ENCODE assay signal across 8 mouse cellular contexts in genomic region chr14:72708581-72708991, GRCm38 (mm10). TPM values are rescaled to one million over a fixed set of nuclear protein-coding genes. Genes with fewer than 3 reads are reported as not detected.
DNase-seq lines count a peak whose midpoint lies in the region; ATAC-seq and TF ChIP-seq lines count a peak whose summit lies in the region.

No protein-coding gene starts in this region.

- peak; percentile 38 for DNase-seq in CD4-positive, CD25-positive, alpha-beta regulatory T cell, adult 2 months (ENCODE audit: low read depth, low spot score)
- peak in 1 of 2 experiments; percentile 31 for DNase-seq in spleen, adult 2 months (ENCODE audit: low read depth in 1 of 2, low spot score in 2 of 2)
- no peak for DNase-seq in spleen, postnatal 4 days (ENCODE audit: low spot score in 2 of 2)
- DNase-seq in hindbrain, embryonic 10.5 days (ENCODE audit: low spot score) = no peak
- no peak for DNase-seq in liver, postnatal 0 days
- DNase-seq in adrenal gland, postnatal 25 days = no peak

- no peak overlapping the region for H3K27ac ChIP-seq in spleen, adult 2 months (ENCODE audit: insufficient read depth, low read length)
- no peak overlapping the region for H3K27ac ChIP-seq in hindbrain, embryonic 10.5 days
- H3K27ac ChIP-seq in liver, postnatal 0 days (ENCODE audit: low read depth) = 0 out of 2 replicates have a peak overlapping the region, but pooled peaks have one; percentile 97
- H3K27ac ChIP-seq in stomach, embryonic 14.5 days (ENCODE audit: low read length) = no peak overlapping the region

- no peak for TF ChIP-seq CTCF in spleen, adult 2 months (IDR thresholded peaks at IDR 0.05; ENCODE audit: extremely low read depth, insufficient read depth, insufficient read length, insufficient replicate concordance)
- no peak for TF ChIP-seq CTCF in liver, postnatal 0 days (IDR thresholded peaks at IDR 0.05; ENCODE audit: low read depth)

- no peaks in the 10 kb centered on the region for H3K36me3 ChIP-seq in spleen, adult 2 months (ENCODE audit: control insufficient read depth, insufficient read depth, low read length)
- no peaks in the 10 kb centered on the region for H3K36me3 ChIP-seq in hindbrain, embryonic 10.5 days
- H3K36me3 ChIP-seq in liver, postnatal 0 days (replicated peaks; ENCODE audit: insufficient read depth, low read length) = no peaks in the 10 kb centered on the region
- H3K36me3 ChIP-seq in stomach, embryonic 14.5 days (ENCODE audit: control insufficient read depth, insufficient read depth, low read length) = no peaks in the 10 kb centered on the region

- TF ChIP-seq EP300 in liver, postnatal 0 days (IDR thresholded peaks at IDR 0.05; ENCODE audit: low read depth) = no peak

- ATAC-seq in CD4-positive, CD25-positive, alpha-beta regulatory T cell, adult 4 months = no peak
- no peak for ATAC-seq in liver, postnatal 0 days
- no peak for ATAC-seq in stomach, embryonic 14.5 days (ENCODE audit: insufficient number of reproducible peaks, insufficient read depth, low FRiP score, low read depth)

- H3K9ac ChIP-seq in liver, postnatal 0 days (replicated peaks) = peak overlapping the region; percentile 91
- no peak overlapping the region for H3K9ac ChIP-seq in stomach, embryonic 14.5 days (replicated peaks; ENCODE audit: low read depth, low read length)

- peak overlapping the region; percentile 99 for H3K4me3 ChIP-seq in spleen, adult 2 months (ENCODE audit: extremely low read depth, insufficient read depth, insufficient read length)
- H3K4me3 ChIP-seq in hindbrain, embryonic 10.5 days = peak overlapping the region; percentile 85
- peak overlapping the region; percentile 85 for H3K4me3 ChIP-seq in liver, postnatal 0 days (ENCODE audit: low read depth, low read length)
- peak overlapping the region; percentile 87 for H3K4me3 ChIP-seq in stomach, embryonic 14.5 days (ENCODE audit: low read depth, low read length)

- 21% methylated on average over 11 of the region's 11 CpGs for WGBS in spleen, adult 2 months
- 45% methylated on average over 11 of the region's 11 CpGs for WGBS in hindbrain, embryonic 10.5 days
- 14% methylated on average over 11 of the region's 11 CpGs for WGBS in liver, postnatal 0 days (ENCODE audit: insufficient replicate concordance)
- WGBS in stomach, embryonic 14.5 days = 23% methylated on average over 11 of the region's 11 CpGs

- no peak for TF ChIP-seq POLR2A in spleen, adult 2 months (IDR thresholded peaks at IDR 0.05; ENCODE audit: low read depth, low read length)

- 0 out of 2 replicates have a peak, but pooled peaks cover 2% of the 10 kb centered on the region for H3K4me1 ChIP-seq in spleen, adult 2 months (ENCODE audit: control insufficient read depth, insufficient read depth, insufficient read length)
- H3K4me1 ChIP-seq in hindbrain, embryonic 10.5 days (replicated peaks) = peaks cover 6% of the 10 kb centered on the region; the same call in 1 of the 2 replicates
- peaks cover 3% of the 10 kb centered on the region; the same call in 1 of the 2 replicates for H3K4me1 ChIP-seq in liver, postnatal 0 days (ENCODE audit: insufficient read depth)
- H3K4me1 ChIP-seq in stomach, embryonic 14.5 days (ENCODE audit: control insufficient read depth, insufficient read depth, low read length) = peaks cover 4% of the 10 kb centered on the region; the same call in 1 of the 2 replicates

- H3K9me3 ChIP-seq in hindbrain, embryonic 10.5 days = no peaks in the 10 kb centered on the region
- no peaks in the 10 kb centered on the region for H3K9me3 ChIP-seq in liver, postnatal 0 days (ENCODE audit: low read length)
- H3K9me3 ChIP-seq in stomach, embryonic 14.5 days (ENCODE audit: control insufficient read depth, low read depth, low read length) = no peaks in the 10 kb centered on the region

- peak overlapping the region; percentile 89 for H3K4me2 ChIP-seq in liver, postnatal 0 days (ENCODE audit: low read depth, low read length)
- peak overlapping the region; percentile 76 for H3K4me2 ChIP-seq in stomach, embryonic 14.5 days (replicated peaks; ENCODE audit: low read depth, low read length)

- no peaks in the 10 kb centered on the region; the same call in 1 of the 2 replicates for H3K27me3 ChIP-seq in spleen, adult 2 months (ENCODE audit: control insufficient read depth, insufficient read depth, low read length)
- H3K27me3 ChIP-seq in hindbrain, embryonic 10.5 days (ENCODE audit: insufficient read depth, poor library complexity, severe bottlenecking) = peaks cover 18% of the 10 kb centered on the region
- H3K27me3 ChIP-seq in liver, postnatal 0 days (ENCODE audit: insufficient read depth, low read length) = 0 out of 2 replicates have a peak, but pooled peaks cover 8% of the 10 kb centered on the region
- no peaks in the 10 kb centered on the region for H3K27me3 ChIP-seq in stomach, embryonic 14.5 days (ENCODE audit: control insufficient read depth, insufficient read depth, low read length)

RNA-seq across cellular contexts. Expression of gene Fndc3a, which starts 1.2 kb away (rescaled TPM):
- polyA plus RNA-seq in CD4-positive, CD25-positive, alpha-beta regulatory T cell, adult 4 months (2017; shearing (Covaris generic)) = 10 to 100 TPM; 19.1 to 21.5 TPM
- 19.5 and 22.2 TPM in 2 replicates for polyA plus RNA-seq in spleen, adult 2 months (2012; rRNA removed)
- polyA plus RNA-seq in hindbrain, embryonic 10.5 days (2016; fragmentation: Nextera tagmentation; extraction: Ambion mirVana) = 38.7 and 42.9 TPM in 2 replicates
- polyA plus RNA-seq in liver, postnatal 0 days (2015; fragmentation: Nextera tagmentation; extraction: Ambion mirVana) = 11.1 and 11.9 TPM in 2 replicates
- 37.9 and 43.8 TPM in 2 replicates for polyA plus RNA-seq in stomach, embryonic 14.5 days (2014; fragmentation: Nextera tagmentation; extraction: Ambion mirVana)
- 63.0 and 63.4 TPM in 2 replicates for total RNA-seq in adrenal gland, postnatal 25 days (2021)
